Mouse (Mus musculus) spleen, postnatal 10 days (tissue): ENCODE results near the gene Olfr1234.

Experiments
- DNase-seq, 2 experiments: peaks; one replicate each; pipeline ENCODE4 v3.0.0; 2021 to 2022; ENCODE audit warnings: low spot score in 2 of 2

Olfr1234 gene

DNA sequence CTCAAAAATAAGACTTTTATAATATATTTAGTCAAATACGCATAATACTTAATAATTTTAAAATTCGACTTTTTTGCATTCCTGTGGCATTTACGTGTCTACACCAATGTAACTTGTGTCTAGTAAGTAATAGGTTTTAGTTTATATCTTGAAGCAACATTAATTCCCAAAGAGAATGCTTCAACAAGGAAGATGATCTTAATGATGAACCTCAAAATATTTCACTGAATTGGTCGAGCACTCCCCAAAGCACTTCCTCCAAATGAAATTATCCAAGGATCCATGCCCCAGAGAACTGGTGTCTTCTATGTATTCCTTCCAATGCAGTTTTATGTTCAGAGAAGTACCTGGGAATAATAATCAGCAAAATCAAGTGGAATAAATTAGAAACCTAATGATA is at the start of gene Olfr1234:
Gene Olfr1234, minus strand, starts transcription at position 101 of the 400 bp plus-strand sequence.
- no peak for DNase-seq

DNA sequence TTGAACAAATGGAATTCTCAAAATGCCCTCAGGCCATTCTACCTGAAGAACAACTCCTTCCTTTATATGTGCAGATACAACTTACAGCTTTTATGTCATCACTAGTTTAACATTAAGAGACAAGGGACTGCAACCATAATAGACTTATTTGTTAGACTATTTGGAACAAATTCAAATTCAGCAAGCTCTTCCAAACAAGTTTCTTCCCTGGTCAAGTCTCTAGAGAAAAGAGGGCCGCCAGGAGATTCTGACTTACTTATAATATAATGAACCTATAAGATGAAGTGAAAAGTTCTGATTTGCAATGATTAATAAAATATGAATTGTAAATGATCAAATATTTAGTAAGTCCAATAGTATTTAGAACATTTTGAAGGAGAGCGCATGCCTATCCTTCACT is 44.9 kb upstream of the Olfr1234 start, which contains the start of gene Olfr1238:
Gene Olfr1238, minus strand, starts transcription at position 101 of the 400 bp plus-strand sequence.
- DNase-seq, result no peak

DNA sequence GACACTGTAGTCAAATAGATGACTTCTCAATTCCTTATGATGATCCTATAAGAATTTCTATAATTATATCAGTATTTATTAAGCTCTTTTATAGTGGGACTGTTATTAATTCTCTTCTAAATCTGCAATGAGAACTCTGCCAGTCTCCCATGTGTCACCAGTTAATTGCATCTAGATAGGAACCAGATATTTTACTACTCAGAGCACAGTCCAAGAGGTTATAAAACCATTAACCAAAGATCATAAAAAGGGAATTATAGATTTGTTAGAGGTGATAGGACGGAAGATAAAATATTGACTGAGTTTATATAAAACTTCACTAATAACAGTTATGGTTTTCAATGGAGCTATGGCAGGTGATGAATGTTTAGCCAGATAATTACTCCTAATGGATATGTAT is 36.2 kb upstream of the Olfr1234 start:
- DNase-seq, result no peak

DNA sequence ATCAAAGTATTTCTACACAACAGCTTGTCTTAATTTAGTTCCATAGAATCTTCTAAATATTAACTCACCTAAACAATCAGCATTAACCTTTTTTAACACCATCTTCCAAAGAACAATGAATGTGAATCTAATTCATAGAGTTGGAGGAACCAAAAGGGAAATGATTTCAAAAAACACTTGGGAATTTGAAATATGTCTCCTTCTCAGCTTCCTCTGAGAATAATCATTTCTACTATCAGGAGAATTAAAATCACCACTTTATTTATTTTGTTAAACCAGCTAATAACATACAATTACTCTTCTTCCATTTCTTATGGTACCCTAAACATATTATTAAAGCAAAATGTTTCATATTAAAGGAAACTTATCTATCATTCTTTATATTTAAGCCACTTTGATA is 22.4 kb downstream of the Olfr1234 start, which contains the start of gene Olfr1233:
Gene Olfr1233, minus strand, starts transcription at position 101 of the 400 bp plus-strand sequence.
- no peak for DNase-seq

DNA sequence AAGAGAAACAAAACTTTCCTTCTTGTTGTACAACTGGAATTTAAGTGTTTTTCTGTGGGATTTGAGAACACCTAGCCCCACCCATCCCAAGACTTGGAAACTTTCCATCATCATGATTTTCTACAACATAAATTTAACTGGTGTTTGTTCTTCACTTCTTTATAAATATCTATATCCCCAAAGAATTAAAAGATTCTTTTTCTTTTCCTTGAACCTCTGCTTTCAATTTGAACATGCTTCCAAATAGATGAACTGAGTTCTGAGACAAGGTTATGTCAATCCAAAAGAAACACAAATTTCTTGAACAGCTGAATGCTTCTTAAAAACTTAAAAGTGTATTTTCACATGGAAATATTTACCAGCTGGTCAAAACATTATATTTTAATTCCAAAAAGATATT is 35.1 kb downstream of the Olfr1234 start, which contains the start of gene Olfr1232:
Gene Olfr1232, minus strand, starts transcription at position 101 of the 400 bp plus-strand sequence.
- no peak for DNase-seq
